Mouse (Mus musculus) kidney, adult 2 months (tissue): ENCODE measurements around the gene Ttyh1. TPM values are rescaled to one million over a fixed set of nuclear protein-coding genes. Genes with fewer than 3 reads are reported as not detected.

Experiments
- DNase-seq: peaks from one replicate; pipeline ENCODE4 v3.0.0; 2021
- H3K27ac ChIP-seq: fragments of 200-500 bp; 2 replicates; pipeline ENCODE4 v1.5.1; 2012; ENCODE audit warnings: low read depth, low read length, control low read depth, inconsistent platforms; ENCODE audit not compliant: insufficient read depth
- H3K27me3 ChIP-seq: fragments of 200-500 bp; replicated peaks from 2 replicates; pipeline ENCODE4 v1.6.1; 2012; ENCODE audit warnings: mild to moderate bottlenecking, moderate library complexity, low read length, inconsistent platforms; ENCODE audit not compliant: control insufficient read depth, insufficient read depth
- H3K36me3 ChIP-seq: fragments of 200-500 bp; 2 replicates; pipeline ENCODE4 v1.6.1; 2012; ENCODE audit warnings: mild to moderate bottlenecking, moderate library complexity, low read length, inconsistent platforms; ENCODE audit not compliant: control insufficient read depth, insufficient read depth
- H3K4me1 ChIP-seq: fragments of 200-500 bp; 2 replicates; pipeline ENCODE4 v1.6.1; 2011; ENCODE audit warnings: low read length; ENCODE audit not compliant: control insufficient read depth, insufficient read depth
- H3K4me3 ChIP-seq: fragments of 200-500 bp; 2 replicates; pipeline ENCODE4 v1.5.1; 2011; ENCODE audit warnings: mild to moderate bottlenecking, low read depth, low read length, control low read depth; ENCODE audit not compliant: insufficient read depth
- CTCF ChIP-seq: fragments of 200-500 bp; conservative IDR thresholded peaks from 2 replicates; pipeline ENCODE4 v1.5.1; 2011; ENCODE audit warnings: low read depth, mild to moderate bottlenecking, control low read depth, low read length, moderate library complexity, mixed read lengths; ENCODE audit not compliant: insufficient read depth, insufficient read length
- POLR2A ChIP-seq: fragments of 200-500 bp; IDR thresholded peaks from one replicate; pipeline ENCODE4 v1.6.1; 2011; ENCODE audit warnings: low read depth, low read length, control low read depth
- WGBS: fragments of 180-500 bp; shearing (Covaris S2); methylation state at CpG from one replicate; pipeline ENCODE4 v1.1.7; 2018; 5-methylcytosine and 5-hydroxymethylcytosine counted together
- polyA plus RNA-seq: library from polyadenylated mRNA; depleted of rRNA; stranded (reverse); fragments of >200 nt; gene quantifications from 2 replicates; pipeline ENCODE4 v1.2.3, GENCODE M21; 2012

Ttyh1 gene
- polyA plus RNA-seq, 1 experiment, result 2.8 TPM

DNA sequence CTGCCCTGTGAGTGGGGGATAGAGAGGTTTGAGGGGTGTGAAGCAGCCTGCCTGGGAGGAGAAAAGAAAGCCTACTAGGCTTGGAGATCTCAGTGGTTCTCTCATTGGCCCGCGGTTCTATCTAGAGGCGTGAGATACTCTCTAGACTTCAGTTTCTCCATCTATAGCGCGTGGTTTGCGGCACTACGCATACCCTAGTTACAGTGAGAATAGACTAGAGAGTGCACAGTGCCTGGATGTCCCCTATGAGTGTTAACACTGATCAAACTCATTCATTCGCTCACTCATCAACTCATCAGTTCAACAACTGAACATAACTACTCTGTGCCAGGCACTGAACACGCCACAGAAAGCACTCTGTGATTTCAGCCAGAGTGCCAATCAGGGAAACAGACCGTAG is 3.6 kb downstream of the Ttyh1 start:
- H3K27me3 ChIP-seq, result 0 out of 2 replicates have a peak, but pooled peaks cover 2% of the 10 kb centered on the region
- no peaks in the 10 kb centered on the region for H3K4me1 ChIP-seq
- WGBS, result 92% methylated on average over 10 of the region's 10 CpGs
- no peaks in the 10 kb centered on the region for H3K36me3 ChIP-seq
- no peak overlapping the region for H3K4me3 ChIP-seq
- no peak for DNase-seq
- H3K27ac ChIP-seq, result no peak overlapping the region
- no peak for TF ChIP-seq POLR2A
- TF ChIP-seq CTCF, result no peak

DNA sequence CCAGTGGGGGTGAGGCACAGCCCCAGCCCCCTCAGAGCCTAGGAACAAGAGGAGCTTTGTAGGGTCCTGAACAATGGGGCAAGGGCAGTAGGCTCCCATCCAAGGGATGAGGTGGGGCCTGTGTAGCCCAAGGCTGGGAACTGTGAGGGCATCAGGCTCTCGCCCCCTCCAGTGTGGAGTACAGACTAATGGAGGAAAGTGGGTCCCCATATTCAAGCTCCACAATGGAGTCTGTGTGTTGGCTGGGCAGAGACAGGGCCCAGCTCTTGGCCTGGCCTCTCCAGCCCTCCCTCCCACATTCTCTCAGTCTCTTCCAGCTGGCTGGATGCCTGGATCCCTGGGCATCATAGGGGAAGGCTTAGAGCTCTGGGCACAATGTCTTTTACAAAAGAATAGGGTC is 4.5 kb downstream of the Ttyh1 start:
- no peak for DNase-seq
- H3K27ac ChIP-seq, result no peak overlapping the region
- no peak for TF ChIP-seq POLR2A
- TF ChIP-seq CTCF, result no peak
- no peaks in the 10 kb centered on the region for H3K36me3 ChIP-seq
- 72% methylated on average over 1 of the region's 1 CpGs for WGBS
- H3K27me3 ChIP-seq, result 0 out of 2 replicates have a peak, but pooled peaks cover 2% of the 10 kb centered on the region
- no peak overlapping the region for H3K4me3 ChIP-seq
- no peaks in the 10 kb centered on the region for H3K4me1 ChIP-seq

DNA sequence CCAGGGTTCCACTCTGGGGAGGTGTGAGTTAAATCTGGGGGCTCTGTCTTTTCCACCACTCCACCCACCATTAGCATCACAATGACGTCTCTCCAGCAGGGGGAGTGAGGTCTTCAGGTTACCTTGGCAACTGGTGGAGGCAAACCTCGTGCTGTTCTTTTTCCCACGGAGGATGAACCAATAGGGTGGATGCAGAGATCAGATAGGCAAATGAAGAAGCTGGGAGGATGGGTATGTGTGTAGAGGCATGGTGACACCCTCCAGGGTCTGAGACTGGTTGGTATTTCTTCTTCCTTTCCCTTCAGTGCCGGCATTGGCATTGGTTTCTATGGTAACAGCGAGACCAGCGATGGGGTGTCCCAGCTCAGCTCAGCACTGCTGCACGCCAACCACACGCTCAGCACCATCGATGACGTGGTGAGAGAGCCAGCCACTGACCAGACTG is 5.1 kb downstream of the Ttyh1 start:
- Histone ChIP-seq H3K4me1 (no peaks in the 10 kb centered on the region), H3K4me3 (no peak overlapping the region), H3K27ac (no peak overlapping the region), H3K36me3 (no peaks in the 10 kb centered on the region), H3K27me3 (0 out of 2 replicates have a peak, but pooled peaks cover 2% of the 10 kb centered on the region)
- TF ChIP-seq CTCF (no peak), POLR2A (no peak)
- WGBS, result 16% methylated on average over 10 of the region's 10 CpGs
- no peak for DNase-seq

DNA sequence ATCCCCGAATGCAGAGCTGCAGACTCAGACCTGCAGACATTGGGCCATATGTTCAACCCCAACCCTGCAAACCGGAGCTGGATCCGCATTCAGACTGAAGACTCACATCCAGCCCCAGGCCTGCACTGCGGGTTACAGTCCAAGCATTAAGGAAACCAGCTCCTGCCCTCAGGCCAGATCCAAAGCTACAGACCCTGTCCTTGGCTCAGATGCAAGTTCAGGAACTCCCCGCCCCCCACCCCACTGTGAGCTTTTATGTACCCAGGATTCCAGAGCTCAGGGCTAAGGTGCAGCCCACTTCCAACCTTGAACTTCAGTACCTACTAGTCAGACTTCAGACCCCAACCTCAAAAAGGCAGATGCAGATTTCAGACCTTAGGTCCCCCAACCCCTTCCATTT is 5.6 kb downstream of the Ttyh1 start:
- Histone ChIP-seq H3K27ac (no peak overlapping the region), H3K36me3 (no peaks in the 10 kb centered on the region), H3K4me3 (no peak overlapping the region), H3K27me3 (no peaks in the 10 kb centered on the region), H3K4me1 (no peaks in the 10 kb centered on the region)
- 38% methylated on average over 5 of the region's 5 CpGs for WGBS
- no peak for TF ChIP-seq CTCF
- no peak for TF ChIP-seq POLR2A
- DNase-seq, result no peak

DNA sequence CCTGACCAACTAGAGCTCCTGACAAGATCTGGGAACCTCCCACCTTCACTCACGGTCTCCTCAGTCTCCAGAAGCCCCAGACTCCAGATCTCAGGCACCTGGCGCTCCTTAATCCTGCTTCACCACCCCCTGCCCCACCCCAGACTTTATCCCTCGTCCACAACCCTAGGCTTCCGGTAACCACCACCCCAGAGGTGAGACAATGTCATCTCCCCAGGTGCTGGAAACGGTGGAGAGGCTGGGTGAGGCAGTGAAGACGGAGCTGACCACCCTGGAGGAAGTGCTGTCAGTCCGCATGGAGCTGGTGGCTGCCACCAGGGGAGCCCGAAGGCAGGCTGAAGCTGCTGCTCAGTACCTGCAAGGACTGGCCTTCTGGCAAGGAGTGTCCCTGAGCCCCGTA is 6.1 kb downstream of the Ttyh1 start:
- DNase-seq, result no peak
- H3K4me3 ChIP-seq, result no peak overlapping the region
- TF ChIP-seq CTCF (no peak), POLR2A (no peak)
- no peaks in the 10 kb centered on the region for H3K36me3 ChIP-seq
- H3K27ac ChIP-seq, result no peak overlapping the region
- H3K4me1 ChIP-seq, result no peaks in the 10 kb centered on the region
- H3K27me3 ChIP-seq, result no peaks in the 10 kb centered on the region
- WGBS, result 41% methylated on average over 9 of the region's 9 CpGs

DNA sequence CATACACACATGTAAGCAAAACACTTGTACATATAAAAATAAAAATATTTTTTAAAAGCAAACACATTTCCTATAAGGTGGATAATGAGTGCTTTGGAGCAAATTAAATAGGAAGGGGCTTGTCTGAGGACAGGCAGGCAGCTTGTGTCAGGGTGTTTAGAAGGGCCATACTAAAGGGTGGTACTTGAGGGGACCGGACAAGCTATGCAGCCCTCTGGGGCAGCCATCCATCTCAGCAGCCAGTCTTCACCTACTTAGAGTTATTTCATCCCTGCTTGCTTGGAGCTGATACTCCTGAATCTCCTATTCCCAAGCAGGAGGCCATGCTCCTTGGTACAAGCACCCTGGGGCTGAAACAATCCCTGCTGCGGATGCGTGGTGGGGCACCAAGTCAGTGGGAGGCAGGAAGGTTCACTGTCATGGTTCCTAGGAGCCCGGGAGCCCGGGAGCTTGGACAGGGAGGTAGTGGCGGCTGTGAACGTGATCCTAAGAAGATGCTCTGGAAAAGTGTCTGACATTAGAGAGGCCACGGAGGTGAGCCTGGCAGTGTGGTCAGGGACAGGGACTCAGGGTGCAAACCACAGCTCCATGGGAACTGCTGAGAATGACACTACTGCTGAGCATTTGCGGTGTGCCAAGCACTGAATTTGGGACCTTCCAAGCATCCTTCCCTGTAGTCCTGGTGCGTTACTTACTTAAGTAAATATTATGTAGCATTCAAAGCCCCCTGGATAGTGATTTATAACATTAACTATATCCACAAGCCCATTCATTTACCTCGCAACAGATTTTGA is 8.0 kb downstream of the Ttyh1 start:
- Histone ChIP-seq H3K36me3 (no peaks in the 10 kb centered on the region), H3K4me3 (no peak overlapping the region), H3K27ac (no peak overlapping the region), H3K27me3 (no peaks in the 10 kb centered on the region), H3K4me1 (no peaks in the 10 kb centered on the region)
- no peak for DNase-seq
- TF ChIP-seq POLR2A (no peak), CTCF (no peak)
- WGBS, result 89% methylated on average over 11 of the region's 11 CpGs

DNA sequence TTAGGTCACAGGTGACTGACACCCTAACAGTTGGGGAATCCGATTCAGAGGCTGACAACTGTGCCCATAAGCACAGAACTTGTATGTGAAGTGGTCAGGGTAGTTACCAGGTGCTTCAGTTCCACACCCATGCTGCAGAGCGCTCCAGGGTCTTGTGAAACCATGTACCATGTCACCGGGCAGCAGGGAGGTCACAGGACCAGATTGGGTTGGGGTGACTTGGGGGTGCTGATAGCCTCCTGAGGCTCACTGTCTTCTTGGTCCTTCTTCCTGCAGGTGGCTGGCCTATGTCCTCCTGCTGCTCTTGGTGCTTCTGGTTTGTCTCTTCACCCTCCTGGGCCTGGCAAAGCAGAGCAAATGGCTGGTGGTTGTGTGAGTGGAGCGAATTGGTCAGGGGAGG is 8.7 kb downstream of the Ttyh1 start:
- 93% methylated on average over 4 of the region's 4 CpGs for WGBS
- Histone ChIP-seq H3K4me3 (no peak overlapping the region), H3K36me3 (no peaks in the 10 kb centered on the region), H3K27me3 (no peaks in the 10 kb centered on the region), H3K27ac (no peak overlapping the region), H3K4me1 (no peaks in the 10 kb centered on the region)
- TF ChIP-seq POLR2A, result no peak
- TF ChIP-seq CTCF, result no peak
- no peak for DNase-seq

DNA sequence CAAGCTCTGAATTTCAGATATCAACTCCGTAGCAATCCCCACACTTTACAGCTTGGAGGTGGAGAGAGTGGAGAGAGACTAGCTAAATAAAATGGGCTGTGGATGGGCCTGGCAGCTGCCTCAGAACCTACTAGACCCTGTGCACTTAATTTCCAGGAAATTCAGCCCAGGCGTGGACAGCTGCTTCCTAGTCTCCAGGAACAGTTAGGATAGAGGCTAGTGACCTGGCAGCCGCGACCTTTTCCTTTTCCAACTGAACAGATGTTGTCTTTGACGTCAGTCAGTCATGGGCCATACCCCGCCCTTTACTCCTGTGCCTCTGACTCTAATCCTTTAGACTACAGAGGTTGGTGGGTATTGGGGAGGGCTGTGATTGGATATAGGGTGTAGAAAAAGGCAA is 9.7 kb downstream of the Ttyh1 start:
- H3K27me3 ChIP-seq, result no peaks in the 10 kb centered on the region
- 51% methylated on average over 6 of the region's 6 CpGs for WGBS
- H3K27ac ChIP-seq, result no peak overlapping the region
- no peaks in the 10 kb centered on the region for H3K4me1 ChIP-seq
- TF ChIP-seq POLR2A, result no peak
- TF ChIP-seq CTCF, result no peak
- no peak overlapping the region for H3K4me3 ChIP-seq
- DNase-seq, result no peak
- no peaks in the 10 kb centered on the region for H3K36me3 ChIP-seq
